Mouse (Mus musculus): ENCODE data around the gene Btbd35f25.
"Not testable (repeated sequence)": the region's sequence is repeated elsewhere in the genome, so short reads cannot be mapped to it uniquely, and the experiment has no call there.

Gene Btbd35f25

GRCm38 (mm10) chrX:31717056-31717455 lies at the start of gene Btbd35f25:
Gene Btbd35f25 (minus strand): TSS chrX:31717156.
- DNase-seq = not testable (repeated sequence)

- no peak for DNase-seq
Measured at GRCm38 (mm10) chrX:31766255-31766654, 49.3 kb upstream of the Btbd35f25 start.

- no peak for DNase-seq
Measured at GRCm38 (mm10) chrX:31764001-31764400, 47.0 kb upstream of the Btbd35f25 start.

DNA sequence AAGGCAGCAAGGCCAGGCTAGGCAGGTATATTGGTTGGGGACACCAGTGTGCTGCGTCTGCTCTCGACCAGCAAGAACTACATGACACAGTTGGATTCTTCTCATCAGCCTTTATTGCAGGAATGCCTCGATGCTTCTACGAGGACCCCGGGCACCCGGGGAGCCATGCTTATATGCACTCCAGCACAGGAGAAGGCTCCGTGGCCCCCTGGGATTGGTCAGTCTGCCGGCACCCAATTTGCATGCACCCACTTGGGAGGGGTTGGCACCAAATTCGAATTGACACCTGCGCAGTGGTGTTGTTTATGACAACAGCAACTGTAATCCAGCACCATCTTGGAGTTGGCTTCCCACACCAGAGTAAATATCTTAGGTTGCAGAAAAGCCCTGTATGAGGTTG lies 28.1 kb upstream of the Btbd35f25 start:
- no peak for DNase-seq

DNA sequence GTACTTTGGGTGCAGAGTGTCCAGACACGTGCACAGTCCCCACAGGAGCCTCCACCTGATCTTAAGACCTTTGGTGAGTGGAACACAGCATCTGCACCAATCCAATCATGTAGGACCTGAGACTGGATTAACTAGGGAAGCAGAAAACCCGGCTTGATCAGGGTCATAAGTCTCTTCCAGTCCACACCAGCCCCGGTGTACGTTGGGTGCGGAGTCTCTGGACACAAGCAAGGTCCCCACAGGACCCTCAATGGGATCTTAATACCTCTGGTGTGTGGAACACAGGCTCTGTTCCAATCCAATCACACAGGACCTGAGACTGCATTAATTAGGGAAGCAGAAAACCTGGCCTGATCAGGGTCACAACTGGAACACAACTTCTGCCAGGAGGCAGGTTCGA lies 20.0 kb upstream of the Btbd35f25 start:
- peak in 1 of 2 experiments; percentile 21 for DNase-seq

Data from kidney, postnatal 25 days (tissue).